Mouse (Mus musculus) liver, embryonic 11.5 days (tissue): ENCODE measurements around the gene Pxk. TPM values are rescaled to one million over a fixed set of nuclear protein-coding genes. Genes with fewer than 3 reads are reported as not detected.

Source experiments
- ATAC-seq: fragments of 200-750 bp; cut with Nextera tagmentation; replicated peaks from 2 replicates; pipeline ENCODE4 v1.8.0; 2017; ENCODE audit warnings: moderate number of reproducible peaks, mild to moderate bottlenecking, moderate TSS enrichment, moderate library complexity; ENCODE audit not compliant: low FRiP score
- DNase-seq: peaks from one replicate; pipeline ENCODE4 v3.0.0-alpha.2; 2017; ENCODE audit warnings: low spot score
- H3K27ac ChIP-seq: fragments of 300-500 bp; sonication (generic); 2 replicates; pipeline ENCODE4 v1.5.1; 2014; ENCODE audit warnings: mild to moderate bottlenecking, low read depth, low read length, control low read depth
- H3K27me3 ChIP-seq: fragments of 300-500 bp; sonication (generic); replicated peaks from 2 replicates; pipeline ENCODE4 v1.6.1; 2014; ENCODE audit warnings: low read length, mixed read lengths; ENCODE audit not compliant: control insufficient read depth, insufficient read depth
- H3K36me3 ChIP-seq: fragments of 300-500 bp; sonication (generic); 2 replicates; pipeline ENCODE4 v1.6.1; 2014; ENCODE audit warnings: mild to moderate bottlenecking, low read length, moderate library complexity, mixed read lengths; ENCODE audit not compliant: control insufficient read depth, insufficient read depth
- H3K4me1 ChIP-seq: fragments of 300-500 bp; sonication (generic); replicated peaks from 2 replicates; pipeline ENCODE4 v1.6.1; 2014; ENCODE audit warnings: low read length, mixed read lengths; ENCODE audit not compliant: control insufficient read depth, insufficient read depth
- H3K4me2 ChIP-seq: fragments of 300-500 bp; sonication (generic); 2 replicates; pipeline ENCODE4 v1.6.1; 2014; ENCODE audit warnings: mild to moderate bottlenecking, control low read depth, moderate library complexity
- H3K4me3 ChIP-seq: fragments of 300-500 bp; sonication (generic); 2 replicates; pipeline ENCODE4 v1.5.1; 2014; ENCODE audit warnings: low read depth, low read length, control low read depth
- H3K9ac ChIP-seq: fragments of 300-500 bp; sonication (generic); 2 replicates; pipeline ENCODE4 v1.6.1; 2014; ENCODE audit warnings: low read depth, low read length, control low read depth
- H3K9me3 ChIP-seq: fragments of 300-500 bp; sonication (generic); 2 replicates; pipeline ENCODE4 v1.6.1; 2016; ENCODE audit warnings: low read length, inconsistent platforms, mixed read lengths; ENCODE audit not compliant: control insufficient read depth
- WGBS: fragments of 180-500 bp; shearing (Covaris S2); extraction: QIAGEN DNeasy Blood & Tissue Kit; methylation state at CpG from one replicate; pipeline ENCODE4 v1.1.7; 2014; 5-methylcytosine and 5-hydroxymethylcytosine counted together
- polyA plus RNA-seq: library from polyadenylated mRNA; unstranded; fragments of >200 nt; fragmentation: Nextera tagmentation; extraction: Ambion mirVana; gene quantifications from 2 replicates; pipeline ENCODE4 v1.2.1, GENCODE M21; 2014

Gene Pxk
- polyA plus RNA-seq, 1 experiment from 2014 or later = 18.5 TPM

DNA sequence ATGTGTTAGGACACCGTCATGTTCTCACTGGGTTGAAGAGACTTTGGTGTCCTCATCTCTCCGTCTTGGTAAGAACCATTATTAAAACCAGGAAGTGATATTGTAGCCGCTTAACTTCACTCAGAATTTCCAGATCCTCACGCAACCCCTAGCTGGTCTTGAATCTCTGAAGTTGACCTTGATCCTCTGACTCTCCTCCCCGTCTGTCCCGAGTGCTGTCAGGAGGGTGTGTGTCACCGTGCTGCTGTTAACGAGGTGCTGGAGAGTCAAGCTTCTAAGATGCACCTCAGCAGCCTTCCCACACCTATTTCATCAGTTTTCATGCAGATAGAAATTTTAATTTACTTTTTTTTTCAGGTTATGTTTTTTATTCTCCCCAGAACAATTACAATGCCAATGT, 14.0 kb downstream of the Pxk start:
- no peaks in the 10 kb centered on the region for H3K36me3 ChIP-seq
- WGBS = 77% methylated on average over 8 of the region's 8 CpGs

DNA sequence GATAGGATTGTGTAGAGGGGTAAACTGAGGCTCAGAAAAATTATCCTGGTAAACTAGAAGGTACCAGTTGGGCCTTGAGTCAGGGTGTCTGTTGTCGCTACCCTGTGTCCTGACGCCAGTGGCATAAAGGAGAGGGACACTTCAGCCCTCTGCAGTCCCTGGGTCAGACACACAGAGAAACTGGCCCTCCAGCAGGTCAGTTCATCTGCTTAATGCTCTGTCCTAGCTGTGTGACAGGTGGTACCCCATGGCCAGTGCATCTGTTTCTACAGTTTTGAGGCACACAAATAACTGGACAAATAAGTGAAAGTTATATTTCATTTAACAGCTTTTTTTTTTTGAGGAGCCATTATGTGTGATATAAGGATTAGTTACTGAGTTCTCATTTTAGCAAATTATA, 15.6 kb downstream of the Pxk start:
- no peak for ATAC-seq
- H3K9me3 ChIP-seq = no peaks in the 10 kb centered on the region
- H3K27ac ChIP-seq = no peak overlapping the region
- no peak overlapping the region for H3K4me3 ChIP-seq
- DNase-seq = no peak
- H3K36me3 ChIP-seq = no peaks in the 10 kb centered on the region
- 95% methylated on average over 2 of the region's 2 CpGs for WGBS
- no peak overlapping the region for H3K4me2 ChIP-seq
- H3K27me3 ChIP-seq = no peaks in the 10 kb centered on the region
- H3K9ac ChIP-seq = no peak overlapping the region
- H3K4me1 ChIP-seq = no peaks in the 10 kb centered on the region

More for the DNA sequence above, 14.0 kb downstream of the Pxk start:
- no peaks in the 10 kb centered on the region for H3K4me1 ChIP-seq
- no peaks in the 10 kb centered on the region for H3K9me3 ChIP-seq
- no peak overlapping the region for H3K4me2 ChIP-seq
- H3K9ac ChIP-seq = no peak overlapping the region
- no peak overlapping the region for H3K27ac ChIP-seq
- H3K27me3 ChIP-seq = no peaks in the 10 kb centered on the region
- DNase-seq (no peak), ATAC-seq (no peak)
- no peak overlapping the region for H3K4me3 ChIP-seq

DNA sequence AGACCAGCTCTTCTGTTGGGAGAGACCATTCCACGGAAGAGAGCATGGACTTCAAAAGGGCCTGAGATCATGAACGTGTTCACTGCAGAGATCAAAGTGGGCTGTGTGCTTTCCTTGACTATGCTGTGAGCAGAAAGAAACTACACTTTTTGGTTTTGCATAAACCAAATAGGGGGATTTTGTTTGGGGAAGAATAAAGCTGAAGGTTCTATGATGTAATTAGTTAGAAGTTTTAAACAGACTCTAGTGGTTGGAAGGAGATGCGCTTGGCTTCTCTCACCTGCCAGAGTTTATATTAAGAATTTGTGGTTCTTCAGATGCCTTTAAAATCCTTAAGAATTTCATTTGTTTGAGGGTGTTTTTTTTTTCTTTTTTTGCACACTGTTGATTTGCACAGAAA, 16.3 kb downstream of the Pxk start:
- Histone ChIP-seq H3K4me3 (no peak overlapping the region), H3K4me2 (no peak overlapping the region), H3K9ac (no peak overlapping the region), H3K36me3 (no peaks in the 10 kb centered on the region), H3K27me3 (no peaks in the 10 kb centered on the region), H3K9me3 (no peaks in the 10 kb centered on the region), H3K4me1 (no peaks in the 10 kb centered on the region), H3K27ac (no peak overlapping the region)
- 69% methylated on average over 3 of the region's 3 CpGs for WGBS
- ATAC-seq (no peak), DNase-seq (no peak)

GRCm38 (mm10) chr14:8114756-8115155, 16.7 kb downstream of the Pxk start:
- no peak overlapping the region for H3K9ac ChIP-seq
- H3K27me3 ChIP-seq = no peaks in the 10 kb centered on the region
- H3K4me1 ChIP-seq = no peaks in the 10 kb centered on the region
- H3K4me2 ChIP-seq = no peak overlapping the region
- DNase-seq = no peak
- WGBS = 71% methylated on average over 1 of the region's 1 CpGs
- no peaks in the 10 kb centered on the region for H3K9me3 ChIP-seq
- no peak for ATAC-seq
- no peaks in the 10 kb centered on the region for H3K36me3 ChIP-seq
- no peak overlapping the region for H3K27ac ChIP-seq
- no peak overlapping the region for H3K4me3 ChIP-seq

- no peak overlapping the region for H3K9ac ChIP-seq
- H3K27ac ChIP-seq = no peak overlapping the region
- H3K4me3 ChIP-seq = no peak overlapping the region
- DNase-seq (no peak), ATAC-seq (no peak)
- WGBS = 71% methylated on average over 4 of the region's 4 CpGs
- H3K36me3 ChIP-seq = no peaks in the 10 kb centered on the region
- no peak overlapping the region for H3K4me2 ChIP-seq
- no peaks in the 10 kb centered on the region for H3K9me3 ChIP-seq
- no peaks in the 10 kb centered on the region for H3K27me3 ChIP-seq
- H3K4me1 ChIP-seq = no peaks in the 10 kb centered on the region
Observed at GRCm38 (mm10) chr14:8115772-8116171, 17.8 kb downstream of the Pxk start.

DNA sequence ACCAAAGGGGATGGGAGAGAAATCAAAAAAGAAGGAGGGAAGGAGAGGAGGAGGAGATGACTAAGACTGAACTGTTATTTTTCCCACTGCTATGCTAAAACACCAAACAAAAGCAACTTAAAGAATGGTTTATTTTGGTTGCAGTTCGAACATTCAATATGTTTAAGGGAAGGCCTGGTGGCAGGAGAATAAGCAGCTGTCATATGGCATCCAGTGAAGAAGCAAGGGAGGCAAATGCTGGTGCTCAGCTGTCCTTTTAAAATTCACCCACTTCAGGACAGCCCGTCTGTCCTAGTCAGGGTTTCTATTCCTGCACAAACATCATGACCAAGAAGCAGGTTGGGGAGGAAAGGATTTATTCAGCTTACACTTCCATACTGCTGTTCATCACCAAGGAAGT, 19.4 kb downstream of the Pxk start:
- WGBS = 86% methylated on average over 2 of the region's 2 CpGs
- Histone ChIP-seq H3K27ac (no peak overlapping the region), H3K4me2 (no peak overlapping the region), H3K4me1 (no peaks in the 10 kb centered on the region), H3K9me3 (no peaks in the 10 kb centered on the region), H3K4me3 (no peak overlapping the region), H3K9ac (no peak overlapping the region), H3K36me3 (no peaks in the 10 kb centered on the region), H3K27me3 (no peaks in the 10 kb centered on the region)
- DNase-seq (no peak), ATAC-seq (no peak)

- 0 out of 2 replicates have a peak, but pooled peaks cover 4% of the 10 kb centered on the region for H3K36me3 ChIP-seq
- no peak overlapping the region for H3K27ac ChIP-seq
- H3K9ac ChIP-seq = no peak overlapping the region
- no peaks in the 10 kb centered on the region for H3K9me3 ChIP-seq
- H3K4me2 ChIP-seq = no peak overlapping the region
- no peaks in the 10 kb centered on the region for H3K27me3 ChIP-seq
- WGBS = 79% methylated on average over 5 of the region's 5 CpGs
- ATAC-seq (no peak; the same call in 1 of the 2 replicates), DNase-seq (no peak)
- H3K4me1 ChIP-seq = no peaks in the 10 kb centered on the region
- no peak overlapping the region for H3K4me3 ChIP-seq
Observed at GRCm38 (mm10) chr14:8119454-8119853, 21.4 kb downstream of the Pxk start.

- Histone ChIP-seq H3K4me1 (no peaks in the 10 kb centered on the region), H3K4me2 (no peak overlapping the region), H3K4me3 (no peak overlapping the region), H3K27ac (no peak overlapping the region), H3K9me3 (no peaks in the 10 kb centered on the region), H3K27me3 (no peaks in the 10 kb centered on the region), H3K36me3 (0 out of 2 replicates have a peak, but pooled peaks cover 4% of the 10 kb centered on the region), H3K9ac (no peak overlapping the region)
- WGBS = 70% methylated on average over 3 of the region's 3 CpGs
- ATAC-seq = no peak
- no peak for DNase-seq
Observed at GRCm38 (mm10) chr14:8119904-8120303, 21.9 kb downstream of the Pxk start.

DNA sequence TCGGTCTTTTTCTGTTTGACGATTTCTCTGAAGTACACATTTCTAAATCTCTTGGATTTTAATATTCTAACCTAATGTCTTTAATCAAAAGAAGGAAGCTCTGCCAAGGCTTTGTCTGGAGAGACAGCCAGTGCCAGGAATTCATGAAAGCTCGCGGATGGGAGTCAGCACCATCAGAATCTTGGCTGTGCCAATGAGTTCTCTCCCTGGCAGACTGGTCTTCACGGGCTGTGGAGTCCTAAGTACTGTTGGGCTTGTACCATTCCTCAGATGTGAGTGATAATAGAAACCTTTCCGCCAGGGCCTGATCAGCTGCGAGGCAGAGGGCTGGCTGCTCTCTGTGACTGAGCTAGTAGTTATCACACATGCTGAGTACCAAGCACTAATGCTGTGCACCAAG, 25.1 kb downstream of the Pxk start:
- 87% methylated on average over 7 of the region's 7 CpGs for WGBS
- Histone ChIP-seq H3K4me2 (no peak overlapping the region), H3K27ac (no peak overlapping the region), H3K27me3 (no peaks in the 10 kb centered on the region), H3K9me3 (no peaks in the 10 kb centered on the region), H3K9ac (no peak overlapping the region), H3K4me1 (no peaks in the 10 kb centered on the region), H3K36me3 (0 out of 2 replicates have a peak, but pooled peaks cover 4% of the 10 kb centered on the region), H3K4me3 (no peak overlapping the region)
- ATAC-seq = no peak
- DNase-seq = no peak
